Mouse (Mus musculus) liver, embryonic 15.5 days (tissue): ENCODE measurements around the gene Rfesd. TPM values are rescaled to one million over a fixed set of nuclear protein-coding genes. Genes with fewer than 3 reads are reported as not detected.
A peak's percentile ranks its signal among the peaks of the same experiment; 100 is the strongest.

Experiments
- ATAC-seq: fragments of 200-750 bp; cut with Nextera tagmentation; 2 replicates; pipeline ENCODE4 v1.8.0; 2017; ENCODE audit warnings: moderate number of reproducible peaks, mild to moderate bottlenecking, moderate library complexity; ENCODE audit not compliant: insufficient read depth
- H3K27ac ChIP-seq: fragments of 300-500 bp; sonication (generic); replicated peaks from 2 replicates; pipeline ENCODE4 v1.5.1; 2015; ENCODE audit warnings: mild to moderate bottlenecking, inconsistent platforms
- H3K27me3 ChIP-seq: fragments of 300-500 bp; sonication (generic); 2 replicates; pipeline ENCODE4 v1.6.1; 2015; ENCODE audit warnings: mild to moderate bottlenecking, inconsistent platforms
- H3K36me3 ChIP-seq: fragments of 300-500 bp; sonication (generic); replicated peaks from 2 replicates; pipeline ENCODE4 v1.6.1; 2015; ENCODE audit warnings: moderate library complexity, mild to moderate bottlenecking, inconsistent platforms
- H3K4me1 ChIP-seq: fragments of 300-500 bp; sonication (generic); replicated peaks from 2 replicates; pipeline ENCODE4 v1.6.1; 2015; ENCODE audit warnings: inconsistent platforms
- H3K4me2 ChIP-seq: fragments of 300-500 bp; sonication (generic); 2 replicates; pipeline ENCODE4 v1.6.1; 2015; ENCODE audit warnings: moderate library complexity, mild to moderate bottlenecking, inconsistent platforms
- H3K4me3 ChIP-seq: fragments of 300-500 bp; sonication (generic); replicated peaks from 2 replicates; pipeline ENCODE4 v1.5.1; 2015; ENCODE audit warnings: mild to moderate bottlenecking, inconsistent platforms
- H3K9ac ChIP-seq: fragments of 300-500 bp; sonication (generic); 2 replicates; pipeline ENCODE4 v1.6.1; 2015; ENCODE audit warnings: moderate library complexity, mild to moderate bottlenecking, inconsistent platforms
- H3K9me3 ChIP-seq: fragments of 300-500 bp; sonication (generic); replicated peaks from 2 replicates; pipeline ENCODE4 v1.6.1; 2016; ENCODE audit warnings: inconsistent platforms
- WGBS: fragments of 180-500 bp; shearing (Covaris S2); methylation state at CpG from one replicate; pipeline ENCODE4 v1.1.7; 2015; ENCODE audit warnings: mixed read lengths; ENCODE audit not compliant: insufficient replicate concordance; 5-methylcytosine and 5-hydroxymethylcytosine counted together
- polyA plus RNA-seq: library from polyadenylated mRNA; unstranded; fragments of >200 nt; fragmentation: Nextera tagmentation; extraction: Ambion mirVana; gene quantifications from 2 replicates; pipeline ENCODE4 v1.2.1, GENCODE M21; 2015

Gene Rfesd
- polyA plus RNA-seq = 128 and 144 TPM in 2 replicates

- Histone ChIP-seq H3K36me3 (peaks cover 3% of the 10 kb centered on the region; the same call in 1 of the 2 replicates), H3K27me3 (0 out of 2 replicates have a peak, but pooled peaks cover 3% of the 10 kb centered on the region), H3K27ac (peak within 1 kb of the TSS; percentile 94), H3K4me1 (peaks cover 20% of the 10 kb centered on the region), H3K9ac (peak within 1 kb of the TSS; percentile 81), H3K4me2 (peak within 1 kb of the TSS; percentile 73), H3K9me3 (no peaks in the 10 kb centered on the region), H3K4me3 (peak within 1 kb of the TSS; percentile 77)
- peak; percentile 86 for ATAC-seq
- 2% methylated on average over 50 of the region's 50 CpGs for WGBS
Observed at GRCm38 (mm10) chr13:76017974-76018843, at the start of gene Rfesd. Gene Rfesd (minus strand): TSS chr13:76018719.

GRCm38 (mm10) chr13:76064363-76064945, 45.9 kb upstream of the Rfesd start:
- Histone ChIP-seq H3K27ac (no peak overlapping the region), H3K4me3 (no peak overlapping the region), H3K9me3 (no peaks in the 10 kb centered on the region), H3K36me3 (peaks cover 6% of the 10 kb centered on the region; the same call in 1 of the 2 replicates), H3K4me1 (no peaks in the 10 kb centered on the region), H3K4me2 (no peak overlapping the region), H3K9ac (no peak overlapping the region), H3K27me3 (no peaks in the 10 kb centered on the region)
- 82% methylated on average over 13 of the region's 13 CpGs for WGBS
- ATAC-seq = no peak

DNA sequence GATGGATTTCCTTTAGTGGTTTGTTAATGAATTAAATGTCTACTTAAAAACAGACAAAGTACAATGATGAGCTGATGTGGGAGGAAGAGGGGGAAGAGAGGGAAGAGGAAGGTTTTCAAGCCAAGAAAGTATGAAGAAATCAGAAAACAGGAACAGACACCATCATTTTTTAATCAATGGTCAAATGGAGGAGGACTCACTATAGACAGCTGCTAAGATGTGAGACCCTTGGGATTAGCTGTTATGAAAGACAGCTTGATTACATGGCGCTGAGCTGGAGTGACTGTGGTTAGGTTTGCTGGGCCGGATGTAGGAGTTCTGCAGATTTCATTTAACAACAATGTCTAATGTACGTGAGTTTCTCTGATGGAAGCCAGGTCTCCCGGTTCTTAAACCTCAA, 45.0 kb upstream of the Rfesd start:
- Histone ChIP-seq H3K27ac (no peak overlapping the region), H3K4me1 (no peaks in the 10 kb centered on the region), H3K36me3 (peaks cover 6% of the 10 kb centered on the region; the same call in 1 of the 2 replicates), H3K4me3 (no peak overlapping the region), H3K9me3 (no peaks in the 10 kb centered on the region), H3K9ac (no peak overlapping the region), H3K27me3 (no peaks in the 10 kb centered on the region), H3K4me2 (no peak overlapping the region)
- WGBS = 79% methylated on average over 4 of the region's 4 CpGs
- no peak for ATAC-seq

GRCm38 (mm10) chr13:76062569-76062968, 44.0 kb upstream of the Rfesd start:
- Histone ChIP-seq H3K9me3 (no peaks in the 10 kb centered on the region), H3K4me3 (no peak overlapping the region), H3K36me3 (peaks cover 6% of the 10 kb centered on the region; the same call in 1 of the 2 replicates), H3K27me3 (peaks cover 5% of the 10 kb centered on the region), H3K9ac (no peak overlapping the region), H3K4me2 (no peak overlapping the region), H3K27ac (no peak overlapping the region), H3K4me1 (no peaks in the 10 kb centered on the region)
- WGBS = 81% methylated on average over 3 of the region's 3 CpGs
- ATAC-seq = no peak

- H3K9me3 ChIP-seq = no peaks in the 10 kb centered on the region
- ATAC-seq = no peak
- H3K27ac ChIP-seq = no peak overlapping the region
- no peak overlapping the region for H3K4me2 ChIP-seq
- H3K9ac ChIP-seq = no peak overlapping the region
- H3K4me3 ChIP-seq = no peak overlapping the region
- peaks cover 3% of the 10 kb centered on the region for H3K4me1 ChIP-seq
- H3K27me3 ChIP-seq = peaks cover 10% of the 10 kb centered on the region
- peaks cover 6% of the 10 kb centered on the region; the same call in 1 of the 2 replicates for H3K36me3 ChIP-seq
- WGBS = 76% methylated on average over 3 of the region's 3 CpGs
Observed at GRCm38 (mm10) chr13:76062126-76062525, 43.6 kb upstream of the Rfesd start.

- H3K4me3 ChIP-seq = no peak overlapping the region
- H3K4me2 ChIP-seq = no peak overlapping the region
- no peaks in the 10 kb centered on the region for H3K9me3 ChIP-seq
- ATAC-seq = no peak
- H3K4me1 ChIP-seq = peaks cover 27% of the 10 kb centered on the region
- H3K9ac ChIP-seq = no peak overlapping the region
- peaks cover 28% of the 10 kb centered on the region for H3K27me3 ChIP-seq
- H3K36me3 ChIP-seq = peaks cover 2% of the 10 kb centered on the region; the same call in 1 of the 2 replicates
- 74% methylated on average over 4 of the region's 4 CpGs for WGBS
- H3K27ac ChIP-seq = no peak overlapping the region
Observed at GRCm38 (mm10) chr13:76059591-76059990, 41.1 kb upstream of the Rfesd start.

DNA sequence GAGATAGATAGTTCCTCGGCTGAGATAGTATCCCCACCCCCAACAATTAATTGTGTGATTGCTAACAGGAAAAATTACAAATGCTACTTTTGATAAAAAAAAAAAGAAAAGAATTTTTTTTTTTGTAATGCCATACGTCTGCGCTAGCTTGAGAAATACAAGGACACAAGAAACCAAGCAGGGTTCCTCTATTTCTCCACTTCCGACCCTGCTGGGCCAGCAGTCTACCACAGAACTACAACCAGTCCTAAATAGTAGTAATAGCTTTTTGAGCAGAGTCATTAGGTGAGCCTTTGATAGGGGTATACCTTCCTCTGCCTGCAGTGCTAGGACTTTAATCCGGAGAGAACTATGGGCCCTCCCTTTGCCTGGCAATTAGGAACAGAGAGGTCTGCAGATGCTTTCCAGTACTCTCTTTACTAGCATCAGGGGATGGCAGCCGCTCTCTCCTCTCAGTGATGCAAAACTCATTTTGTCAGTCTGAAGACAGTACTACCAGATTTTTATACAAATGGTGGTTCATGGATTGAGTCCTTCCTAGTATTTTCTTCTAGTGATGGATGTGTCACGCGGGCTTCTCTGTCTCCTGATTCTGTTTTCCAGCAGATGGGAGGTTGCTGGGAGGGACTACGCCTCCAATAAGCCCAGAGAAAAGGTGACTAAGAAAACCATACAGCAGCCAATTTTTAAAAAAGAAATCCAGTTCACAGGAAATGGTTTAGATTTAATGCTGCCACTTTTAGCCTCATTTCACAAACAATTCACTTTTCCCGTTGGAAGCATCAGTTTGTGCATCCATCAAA, 38.9 kb upstream of the Rfesd start:
- no peak for ATAC-seq
- Histone ChIP-seq H3K9me3 (no peaks in the 10 kb centered on the region), H3K9ac (no peak overlapping the region), H3K27ac (no peak overlapping the region), H3K27me3 (peaks cover 37% of the 10 kb centered on the region), H3K4me3 (peak overlapping the region; percentile 68), H3K4me2 (peak overlapping the region; percentile 100), H3K4me1 (peaks cover 34% of the 10 kb centered on the region), H3K36me3 (0 out of 2 replicates have a peak, but pooled peaks cover 2% of the 10 kb centered on the region)
- 64% methylated on average over 10 of the region's 10 CpGs for WGBS

DNA sequence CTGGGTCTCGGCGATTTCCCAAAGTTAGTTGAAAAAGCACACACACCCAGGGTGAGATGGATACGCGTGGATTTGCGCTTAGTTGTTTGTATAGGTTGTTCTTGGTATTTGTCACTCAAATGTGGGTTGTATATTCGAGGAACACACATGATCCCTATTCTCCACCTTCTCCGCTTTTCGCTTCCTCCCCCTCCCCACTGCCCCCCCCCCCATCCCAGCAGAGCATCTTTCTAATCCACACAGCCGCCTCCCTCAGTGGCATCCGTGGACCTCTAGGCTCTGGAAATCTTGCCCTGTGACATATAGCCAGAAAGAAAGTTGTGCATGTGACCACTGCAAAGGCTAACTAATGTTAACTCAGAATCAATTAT, 38.4 kb upstream of the Rfesd start, which contains the start of gene Gpr150:
TSS of gene Gpr150 (minus strand) at position 101 of the 371 bp plus-strand sequence.
- Histone ChIP-seq H3K4me2 (peak within 1 kb of the TSS; percentile 100), H3K27ac (peak within 1 kb of the TSS; percentile 78), H3K4me1 (peaks cover 34% of the 10 kb centered on the region), H3K4me3 (peak within 1 kb of the TSS; percentile 68), H3K9me3 (no peaks in the 10 kb centered on the region), H3K36me3 (no peaks in the 10 kb centered on the region), H3K9ac (peak within 1 kb of the TSS; percentile 66), H3K27me3 (peaks cover 37% of the 10 kb centered on the region)
- ATAC-seq = no peak
- 22% methylated on average over 10 of the region's 10 CpGs for WGBS

- Histone ChIP-seq H3K4me1 (peaks cover 34% of the 10 kb centered on the region), H3K4me2 (peak overlapping the region; percentile 100), H3K9me3 (no peaks in the 10 kb centered on the region), H3K9ac (peak overlapping the region; percentile 66), H3K27ac (peak overlapping the region; percentile 78), H3K27me3 (peaks cover 37% of the 10 kb centered on the region), H3K4me3 (peak overlapping the region; percentile 68), H3K36me3 (no peaks in the 10 kb centered on the region)
- WGBS = under 1% methylated on average over 34 of the region's 34 CpGs
- ATAC-seq = peak; percentile 81
Observed at GRCm38 (mm10) chr13:76056261-76056724, 37.8 kb upstream of the Rfesd start.

- Histone ChIP-seq H3K9me3 (no peaks in the 10 kb centered on the region), H3K9ac (peak overlapping the region; percentile 66), H3K27me3 (peaks cover 37% of the 10 kb centered on the region), H3K36me3 (no peaks in the 10 kb centered on the region), H3K27ac (peak overlapping the region; percentile 78), H3K4me2 (peak overlapping the region; percentile 100), H3K4me1 (peaks cover 34% of the 10 kb centered on the region), H3K4me3 (peak overlapping the region; percentile 68)
- ATAC-seq = peak; percentile 90
- WGBS = 2% methylated on average over 59 of the region's 59 CpGs
Observed at GRCm38 (mm10) chr13:76055391-76056232, 37.1 kb upstream of the Rfesd start.
